Mouse (Mus musculus) midbrain, embryonic 13.5 days (tissue): ENCODE data around the gene Bcl3. TPM values are rescaled to one million over a fixed set of nuclear protein-coding genes. Genes with fewer than 3 reads are reported as not detected.

Source experiments
- ATAC-seq: fragments of 200-750 bp; cut with Nextera tagmentation; 2 replicates; pipeline ENCODE4 v1.8.0; 2017; ENCODE audit warnings: mild to moderate bottlenecking, moderate TSS enrichment, moderate library complexity
- H3K27ac ChIP-seq: fragments of 300-500 bp; sonication (generic); 2 replicates; pipeline ENCODE4 v1.5.1; 2015; ENCODE audit warnings: inconsistent platforms, mild to moderate bottlenecking, moderate library complexity
- H3K27me3 ChIP-seq: fragments of 300-500 bp; sonication (generic); 2 replicates; pipeline ENCODE4 v1.6.1; 2015; ENCODE audit warnings: mild to moderate bottlenecking, inconsistent platforms
- H3K36me3 ChIP-seq: fragments of 300-500 bp; sonication (generic); 2 replicates; pipeline ENCODE4 v1.6.1; 2015; ENCODE audit warnings: mild to moderate bottlenecking, inconsistent platforms
- H3K4me1 ChIP-seq: fragments of 300-500 bp; sonication (generic); replicated peaks from 2 replicates; pipeline ENCODE4 v1.6.1; 2015; ENCODE audit warnings: inconsistent platforms
- H3K4me2 ChIP-seq: fragments of 300-500 bp; sonication (generic); replicated peaks from 2 replicates; pipeline ENCODE4 v1.6.1; 2015; ENCODE audit warnings: moderate library complexity, mild to moderate bottlenecking, inconsistent platforms
- H3K4me3 ChIP-seq: fragments of 300-500 bp; sonication (generic); replicated peaks from 2 replicates; pipeline ENCODE4 v1.5.1; 2015; ENCODE audit warnings: mild to moderate bottlenecking, inconsistent platforms
- H3K9ac ChIP-seq: fragments of 300-500 bp; sonication (generic); replicated peaks from 2 replicates; pipeline ENCODE4 v1.6.1; 2015; ENCODE audit warnings: mild to moderate bottlenecking, inconsistent platforms
- H3K9me3 ChIP-seq: fragments of 300-500 bp; sonication (generic); 2 replicates; pipeline ENCODE4 v1.6.1; 2016; ENCODE audit warnings: mild to moderate bottlenecking, inconsistent platforms
- WGBS: fragments of 180-500 bp; shearing (Covaris S2); methylation state at CpG from one replicate; pipeline ENCODE4 v1.1.7; 2015; 5-methylcytosine and 5-hydroxymethylcytosine counted together
- polyA plus RNA-seq: library from polyadenylated mRNA; unstranded; fragments of >200 nt; fragmentation: Nextera tagmentation; extraction: Ambion mirVana; gene quantifications from 2 replicates; pipeline ENCODE4 v1.2.1, GENCODE M21; 2015

The Bcl3 gene
- 0.27 and 0.88 TPM in 2 replicates for polyA plus RNA-seq

- under 1% methylated on average over 41 of the region's 42 CpGs for WGBS
- H3K27ac ChIP-seq = no peak within 1 kb of the TSS
- H3K27me3 ChIP-seq = peaks cover 56% of the 10 kb centered on the region
- H3K36me3 ChIP-seq = no peaks in the 10 kb centered on the region
- peak within 1 kb of the TSS; percentile 54 for H3K4me2 ChIP-seq
- H3K4me1 ChIP-seq = peaks cover 21% of the 10 kb centered on the region
- peak within 1 kb of the TSS; percentile 33 for H3K4me3 ChIP-seq
- no peak for ATAC-seq
- H3K9me3 ChIP-seq = no peaks in the 10 kb centered on the region
- H3K9ac ChIP-seq = peak within 1 kb of the TSS; percentile 60
Observed at GRCm38 (mm10) chr7:19822604-19823058, at the start of gene Bcl3. Gene Bcl3, minus strand, starts transcription at chr7:19822770.

GRCm38 (mm10) chr7:19871943-19872601 is 49.5 kb upstream of the Bcl3 start:
- Histone ChIP-seq H3K9me3 (no peaks in the 10 kb centered on the region), H3K4me1 (no peaks in the 10 kb centered on the region), H3K27ac (no peak overlapping the region), H3K9ac (no peak overlapping the region), H3K27me3 (no peaks in the 10 kb centered on the region), H3K4me3 (no peak overlapping the region), H3K4me2 (no peak overlapping the region), H3K36me3 (no peaks in the 10 kb centered on the region)
- ATAC-seq = no peak
- WGBS = 48% methylated on average over 5 of the region's 5 CpGs

GRCm38 (mm10) chr7:19871137-19871621 is 48.6 kb upstream of the Bcl3 start:
- Histone ChIP-seq H3K4me3 (no peak overlapping the region), H3K4me2 (no peak overlapping the region), H3K27ac (no peak overlapping the region), H3K27me3 (no peaks in the 10 kb centered on the region), H3K4me1 (no peaks in the 10 kb centered on the region), H3K36me3 (no peaks in the 10 kb centered on the region), H3K9me3 (no peaks in the 10 kb centered on the region), H3K9ac (no peak overlapping the region)
- no peak for ATAC-seq
- WGBS = 77% methylated on average over 10 of the region's 10 CpGs

GRCm38 (mm10) chr7:19867751-19868399 is 45.3 kb upstream of the Bcl3 start:
- Histone ChIP-seq H3K4me2 (no peak overlapping the region), H3K4me3 (no peak overlapping the region), H3K9me3 (no peaks in the 10 kb centered on the region), H3K27me3 (no peaks in the 10 kb centered on the region), H3K4me1 (no peaks in the 10 kb centered on the region), H3K27ac (no peak overlapping the region), H3K9ac (no peak overlapping the region), H3K36me3 (no peaks in the 10 kb centered on the region)
- WGBS = 92% methylated on average over 16 of the region's 16 CpGs
- ATAC-seq = no peak

GRCm38 (mm10) chr7:19866490-19866889 is 43.9 kb upstream of the Bcl3 start:
- no peak overlapping the region for H3K4me3 ChIP-seq
- H3K27me3 ChIP-seq = no peaks in the 10 kb centered on the region
- H3K4me1 ChIP-seq = no peaks in the 10 kb centered on the region
- H3K27ac ChIP-seq = no peak overlapping the region
- no peaks in the 10 kb centered on the region for H3K36me3 ChIP-seq
- WGBS = 86% methylated on average over 6 of the region's 6 CpGs
- no peaks in the 10 kb centered on the region for H3K9me3 ChIP-seq
- ATAC-seq = no peak
- no peak overlapping the region for H3K4me2 ChIP-seq
- no peak overlapping the region for H3K9ac ChIP-seq

- H3K4me2 ChIP-seq = no peak overlapping the region
- no peaks in the 10 kb centered on the region for H3K27me3 ChIP-seq
- no peak overlapping the region for H3K9ac ChIP-seq
- H3K36me3 ChIP-seq = no peaks in the 10 kb centered on the region
- H3K4me1 ChIP-seq = no peaks in the 10 kb centered on the region
- no peaks in the 10 kb centered on the region for H3K9me3 ChIP-seq
- no peak for ATAC-seq
- H3K27ac ChIP-seq = no peak overlapping the region
- 88% methylated on average over 8 of the region's 8 CpGs for WGBS
- H3K4me3 ChIP-seq = no peak overlapping the region
Observed at GRCm38 (mm10) chr7:19865246-19866036, 42.9 kb upstream of the Bcl3 start.

- H3K4me2 ChIP-seq = no peak overlapping the region
- no peaks in the 10 kb centered on the region for H3K27me3 ChIP-seq
- H3K36me3 ChIP-seq = no peaks in the 10 kb centered on the region
- no peak for ATAC-seq
- H3K4me3 ChIP-seq = no peak overlapping the region
- no peaks in the 10 kb centered on the region for H3K9me3 ChIP-seq
- 43% methylated on average over 2 of the region's 2 CpGs for WGBS
- no peak overlapping the region for H3K9ac ChIP-seq
- H3K4me1 ChIP-seq = no peaks in the 10 kb centered on the region
- H3K27ac ChIP-seq = no peak overlapping the region
Observed at GRCm38 (mm10) chr7:19864241-19864640, 41.7 kb upstream of the Bcl3 start.

GRCm38 (mm10) chr7:19861199-19861598 is 38.6 kb upstream of the Bcl3 start, which contains the start of gene Ceacam16:
Gene Ceacam16, minus strand, starts transcription at chr7:19861299.
- 84% methylated on average over 9 of the region's 9 CpGs for WGBS
- no peak for ATAC-seq
- H3K36me3 ChIP-seq = no peaks in the 10 kb centered on the region
- H3K4me1 ChIP-seq = no peaks in the 10 kb centered on the region
- H3K4me2 ChIP-seq = no peak within 1 kb of the TSS
- no peak within 1 kb of the TSS for H3K9ac ChIP-seq
- no peaks in the 10 kb centered on the region for H3K9me3 ChIP-seq
- H3K27me3 ChIP-seq = no peaks in the 10 kb centered on the region
- H3K4me3 ChIP-seq = no peak within 1 kb of the TSS
- H3K27ac ChIP-seq = no peak within 1 kb of the TSS

- ATAC-seq = no peak
- no peaks in the 10 kb centered on the region for H3K27me3 ChIP-seq
- H3K27ac ChIP-seq = no peak overlapping the region
- no peak overlapping the region for H3K4me2 ChIP-seq
- no peak overlapping the region for H3K4me3 ChIP-seq
- H3K9me3 ChIP-seq = no peaks in the 10 kb centered on the region
- no peaks in the 10 kb centered on the region for H3K36me3 ChIP-seq
- 75% methylated on average over 10 of the region's 10 CpGs for WGBS
- H3K9ac ChIP-seq = no peak overlapping the region
- no peaks in the 10 kb centered on the region for H3K4me1 ChIP-seq
Observed at GRCm38 (mm10) chr7:19859740-19860139, 37.2 kb upstream of the Bcl3 start.

- H3K27me3 ChIP-seq = peaks cover 15% of the 10 kb centered on the region; the same call in 1 of the 2 replicates
- WGBS = 89% methylated on average over 6 of the region's 6 CpGs
- 0 out of 2 replicates have a peak, but pooled peaks cover 6% of the 10 kb centered on the region for H3K4me1 ChIP-seq
- ATAC-seq = no peak
- H3K4me2 ChIP-seq = no peak overlapping the region
- H3K4me3 ChIP-seq = no peak overlapping the region
- no peaks in the 10 kb centered on the region for H3K9me3 ChIP-seq
- H3K9ac ChIP-seq = no peak overlapping the region
- no peaks in the 10 kb centered on the region for H3K36me3 ChIP-seq
- H3K27ac ChIP-seq = no peak overlapping the region
Observed at GRCm38 (mm10) chr7:19856283-19856682, 33.7 kb upstream of the Bcl3 start.

GRCm38 (mm10) chr7:19855663-19856062 is 33.1 kb upstream of the Bcl3 start:
- H3K9me3 ChIP-seq = no peaks in the 10 kb centered on the region
- no peak overlapping the region for H3K4me2 ChIP-seq
- 87% methylated on average over 5 of the region's 5 CpGs for WGBS
- H3K36me3 ChIP-seq = no peaks in the 10 kb centered on the region
- no peak overlapping the region for H3K27ac ChIP-seq
- no peak overlapping the region for H3K9ac ChIP-seq
- no peak overlapping the region for H3K4me3 ChIP-seq
- peaks cover 18% of the 10 kb centered on the region for H3K27me3 ChIP-seq
- ATAC-seq = no peak
- 0 out of 2 replicates have a peak, but pooled peaks cover 6% of the 10 kb centered on the region for H3K4me1 ChIP-seq

GRCm38 (mm10) chr7:19853526-19853925 is 31.0 kb upstream of the Bcl3 start:
- Histone ChIP-seq H3K36me3 (no peaks in the 10 kb centered on the region), H3K27me3 (peaks cover 21% of the 10 kb centered on the region), H3K9me3 (no peaks in the 10 kb centered on the region), H3K27ac (no peak overlapping the region), H3K4me3 (no peak overlapping the region), H3K4me2 (no peak overlapping the region), H3K9ac (no peak overlapping the region), H3K4me1 (0 out of 2 replicates have a peak, but pooled peaks cover 6% of the 10 kb centered on the region)
- 92% methylated on average over 20 of the region's 20 CpGs for WGBS
- no peak for ATAC-seq
